Mouse (Mus musculus) thymus, adult 18-20 months (tissue): ENCODE data around the gene Rinl.

Experiments used
- DNase-seq, 2 experiments: peaks; one replicate each; pipeline ENCODE4 v3.0.0; 2022; ENCODE audit warnings: mixed read lengths in 2 of 2

The Rinl gene

DNA sequence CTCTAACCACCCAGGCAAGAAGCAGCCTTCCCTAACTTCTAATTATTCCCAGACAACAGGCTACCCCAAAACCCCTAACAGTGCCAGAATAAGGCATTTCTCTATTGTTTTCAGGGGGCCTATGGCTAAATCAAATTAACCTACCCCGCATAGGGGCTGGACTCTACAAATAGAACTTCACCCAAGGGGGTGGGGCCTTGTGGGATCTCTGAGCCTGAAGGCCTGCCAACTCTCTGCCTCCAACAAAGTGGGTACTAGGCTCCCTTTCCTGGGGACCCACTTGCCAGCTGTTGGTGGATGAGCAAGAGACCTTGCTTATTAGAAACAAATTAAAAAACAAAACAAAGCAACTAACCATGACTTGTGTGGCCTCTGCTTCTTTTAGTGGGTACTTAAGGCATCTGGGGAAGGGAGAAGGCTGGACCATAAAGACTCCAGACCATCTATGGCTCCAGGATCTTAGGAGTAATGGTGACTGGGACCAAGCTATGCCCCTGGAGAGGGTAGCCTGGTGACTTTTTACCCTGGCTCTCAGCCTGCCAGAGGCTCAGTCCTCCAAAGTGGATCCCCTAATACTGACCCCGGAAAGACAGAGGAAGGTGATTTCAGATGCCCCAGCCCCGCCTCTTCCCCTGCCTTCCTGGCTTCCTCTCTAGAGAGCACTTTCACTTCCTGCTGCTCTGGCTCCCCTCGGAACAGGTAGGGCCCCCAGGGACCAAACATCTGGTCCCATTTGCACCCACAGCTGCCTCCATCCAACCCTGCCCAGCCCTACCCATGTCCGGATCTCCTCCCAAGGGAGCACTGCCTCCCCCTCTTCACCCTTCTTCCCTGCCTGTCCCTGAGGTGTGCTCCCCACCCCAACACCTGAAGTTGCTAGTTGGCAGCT lies at the start of gene Rinl:
Gene Rinl, plus strand, starts transcription at position 663 of the 889 bp plus-strand sequence.
- DNase-seq = peak; percentile 69 to 80

DNA sequence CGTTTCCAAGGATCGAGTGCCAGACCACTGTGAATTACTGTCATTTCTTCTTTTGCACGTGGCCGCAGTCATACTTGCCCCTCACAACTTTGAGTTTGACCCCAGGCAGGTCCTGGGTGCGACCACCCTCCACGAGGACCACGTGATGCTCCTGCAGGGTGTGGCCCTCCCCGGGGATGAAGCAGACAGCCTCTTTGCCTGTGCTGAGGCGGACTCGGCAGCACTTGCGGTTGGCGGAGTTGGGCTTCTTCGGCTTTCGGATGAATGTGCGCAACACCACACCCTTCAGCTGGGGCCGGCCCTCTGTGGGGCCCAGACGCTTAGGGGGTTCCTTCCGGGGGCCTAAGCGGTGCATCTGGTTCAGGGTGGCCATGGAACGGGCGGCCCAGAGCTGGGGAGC lies 48.9 kb upstream of the Rinl start:
- DNase-seq = no peak

DNA sequence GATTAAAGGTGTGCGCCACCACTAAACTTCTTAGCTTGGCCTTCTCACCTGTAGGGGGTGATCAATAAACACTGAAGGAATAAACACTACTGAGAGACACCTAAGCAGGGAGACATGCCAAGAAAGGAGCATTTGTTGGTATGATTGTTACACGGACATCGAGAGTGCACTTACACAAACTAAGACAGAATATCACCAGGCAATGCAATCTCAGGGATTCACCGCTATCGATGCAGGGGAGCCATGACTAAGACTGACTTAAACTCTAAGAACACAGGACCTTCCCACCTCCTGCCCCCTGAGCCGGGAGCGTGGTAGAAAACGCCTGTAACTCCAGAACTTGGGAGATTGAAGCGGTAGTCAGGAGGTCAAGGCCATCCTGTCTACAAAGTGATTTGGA lies 47.8 kb upstream of the Rinl start:
- DNase-seq = no peak

DNA sequence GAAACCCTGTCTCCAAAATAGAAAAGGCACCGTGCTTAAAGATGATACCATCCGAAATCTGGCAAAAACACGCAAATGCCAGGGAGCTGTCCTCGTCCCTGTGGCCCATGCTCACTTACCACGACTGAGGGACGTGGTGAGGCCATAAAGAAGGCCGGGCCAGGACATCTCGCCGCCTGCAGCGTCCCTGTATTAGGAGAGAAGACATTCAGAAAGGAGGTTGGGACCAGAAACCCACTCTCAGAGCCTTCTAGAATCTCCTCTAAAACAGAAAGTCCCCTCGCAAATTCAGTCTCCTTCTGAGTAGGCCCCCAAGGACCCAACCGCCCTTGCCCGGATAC lies 47.4 kb upstream of the Rinl start:
- no peak for DNase-seq

DNA sequence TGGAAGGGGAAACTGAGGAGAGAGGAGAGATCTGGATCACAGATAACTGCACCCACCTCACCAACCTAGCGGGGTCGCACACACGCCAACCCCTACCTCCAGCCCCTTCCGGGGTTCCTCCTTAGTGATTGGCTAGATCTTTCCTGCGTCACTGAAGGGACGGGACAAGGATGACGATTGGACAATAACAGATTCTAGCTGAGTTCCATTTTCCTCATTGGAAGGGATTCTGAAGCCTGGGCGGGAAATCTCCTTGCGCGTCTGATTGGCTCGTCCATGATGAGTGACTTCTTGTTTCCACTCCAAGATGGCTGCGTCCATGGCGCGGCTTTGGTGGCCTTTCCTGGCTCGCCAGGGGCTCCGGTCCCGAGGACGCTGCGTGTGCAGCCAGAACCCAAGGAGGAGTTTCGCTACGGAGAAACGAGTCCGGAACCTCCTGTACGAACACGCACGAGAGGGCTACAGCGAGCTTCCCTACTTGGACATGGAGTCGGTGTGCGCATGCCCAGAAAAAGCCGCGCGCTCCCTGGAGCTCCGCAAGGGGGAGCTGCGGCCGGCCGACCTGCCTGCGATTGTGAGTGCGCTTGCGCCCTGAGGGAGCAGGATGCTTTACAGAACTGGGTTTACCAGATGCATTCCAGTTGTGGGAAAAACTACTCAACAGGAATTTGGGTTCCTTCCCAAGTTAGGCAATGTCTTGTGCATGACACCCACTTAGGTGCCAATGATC lies 46.9 kb upstream of the Rinl start, which contains the start of the genes Mrps12 and Sars2:
Gene Mrps12, minus strand, starts transcription at position 112 of the 730 bp plus-strand sequence.
Gene Sars2, plus strand, starts transcription at position 284 of the 730 bp plus-strand sequence.
- peak; percentile 88 to 96 for DNase-seq

DNA sequence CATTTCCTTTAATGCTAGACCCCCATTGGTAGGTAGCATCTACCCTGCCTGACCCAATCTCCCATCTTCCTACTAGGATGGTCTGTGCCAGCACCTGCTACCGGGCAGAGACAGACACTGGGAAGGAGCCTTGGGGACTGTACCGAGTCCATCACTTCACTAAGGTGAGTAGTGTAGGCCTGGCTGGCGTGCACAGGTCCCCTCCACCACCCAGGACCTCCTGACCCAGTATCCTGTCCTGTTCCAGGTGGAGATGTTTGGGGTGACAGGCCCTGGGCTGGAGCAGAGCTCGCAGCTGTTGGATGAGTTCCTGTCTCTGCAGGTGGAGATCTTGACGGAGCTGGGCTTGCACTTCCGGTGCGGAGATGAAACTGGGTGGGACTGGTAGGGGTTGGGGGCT lies 38.8 kb upstream of the Rinl start:
- DNase-seq = no peak

DNA sequence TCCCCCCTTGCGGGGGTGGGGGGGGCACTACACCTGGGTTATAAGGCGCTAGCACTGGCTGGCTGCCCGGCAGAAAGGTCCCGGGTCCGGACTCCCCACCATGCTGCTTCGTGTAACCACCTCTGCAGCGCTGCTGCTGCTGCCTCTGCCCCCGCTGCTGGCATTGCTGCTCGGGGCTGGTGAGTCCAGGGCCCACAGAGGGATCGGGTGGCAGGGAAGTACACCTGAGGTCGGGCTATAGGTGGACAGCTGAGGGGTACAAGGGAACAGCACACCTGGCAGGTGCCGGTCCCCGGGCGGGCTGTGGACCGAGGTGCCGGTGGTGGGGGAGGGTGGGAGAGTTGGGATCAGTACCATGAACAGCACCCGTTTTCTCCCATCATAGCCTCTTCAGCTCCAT lies 32.7 kb upstream of the Rinl start, which contains the start of gene Ccer2:
Gene Ccer2, plus strand, starts transcription at position 96 of the 400 bp plus-strand sequence.
- no peak for DNase-seq

DNA sequence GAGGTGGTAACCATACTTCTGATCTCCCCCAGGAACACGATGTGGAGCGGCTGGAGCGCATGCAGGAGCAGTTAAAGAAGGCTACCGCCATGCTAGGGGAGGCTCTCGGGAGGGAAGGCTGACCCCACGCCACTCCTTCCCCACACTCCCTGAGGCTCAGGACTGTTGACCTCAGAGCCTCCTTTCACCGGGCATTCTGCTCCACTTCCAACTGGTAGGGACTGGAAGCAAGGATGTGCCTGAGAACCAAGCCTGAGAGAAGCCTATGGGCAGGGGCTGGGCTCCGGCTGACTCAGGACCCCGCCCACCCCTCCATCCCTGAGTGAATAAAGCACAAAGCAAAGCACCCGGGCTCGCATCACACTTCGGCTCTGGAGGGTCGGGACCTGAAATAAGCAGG lies 30.1 kb upstream of the Rinl start:
- no peak for DNase-seq

DNA sequence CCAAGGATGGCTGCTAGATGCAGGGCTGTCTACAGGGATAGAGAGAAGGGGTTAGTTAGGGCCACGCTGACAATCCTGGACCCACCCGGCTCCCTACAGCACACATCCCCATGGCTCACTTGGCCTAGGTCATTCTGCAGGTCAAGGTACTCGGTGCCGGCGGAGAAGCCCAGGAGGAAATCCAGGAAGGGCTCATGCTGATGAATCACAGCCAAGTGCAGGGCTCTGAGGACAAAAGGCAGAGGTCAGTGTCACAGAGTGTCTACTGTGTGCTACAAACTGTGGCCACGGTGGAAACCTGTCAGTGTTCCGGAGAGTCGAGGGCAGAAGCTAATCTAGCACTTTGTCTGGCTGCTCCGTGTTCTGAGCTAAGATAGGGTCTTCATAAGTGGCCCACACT lies 26.9 kb upstream of the Rinl start:
- no peak for DNase-seq

DNA sequence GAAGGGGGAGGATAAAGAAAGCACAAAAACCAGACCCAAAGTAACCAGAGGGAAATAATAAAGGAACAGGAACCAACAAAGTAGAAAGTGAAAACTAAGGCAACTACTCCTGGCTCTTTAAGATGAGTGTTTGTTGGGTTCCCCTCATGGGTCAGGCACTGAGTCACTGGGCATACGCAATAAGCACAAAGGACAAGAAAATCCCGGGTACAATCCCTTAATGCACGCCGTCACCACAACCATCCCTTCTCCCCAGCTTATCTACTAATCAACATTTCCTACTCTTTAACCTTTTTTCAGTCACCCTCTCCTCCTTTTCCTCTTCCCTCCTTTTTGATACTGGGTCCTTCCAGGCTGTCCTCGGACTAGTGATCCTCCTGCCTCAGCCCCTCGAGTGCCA lies 23.6 kb upstream of the Rinl start:
- no peak for DNase-seq

DNA sequence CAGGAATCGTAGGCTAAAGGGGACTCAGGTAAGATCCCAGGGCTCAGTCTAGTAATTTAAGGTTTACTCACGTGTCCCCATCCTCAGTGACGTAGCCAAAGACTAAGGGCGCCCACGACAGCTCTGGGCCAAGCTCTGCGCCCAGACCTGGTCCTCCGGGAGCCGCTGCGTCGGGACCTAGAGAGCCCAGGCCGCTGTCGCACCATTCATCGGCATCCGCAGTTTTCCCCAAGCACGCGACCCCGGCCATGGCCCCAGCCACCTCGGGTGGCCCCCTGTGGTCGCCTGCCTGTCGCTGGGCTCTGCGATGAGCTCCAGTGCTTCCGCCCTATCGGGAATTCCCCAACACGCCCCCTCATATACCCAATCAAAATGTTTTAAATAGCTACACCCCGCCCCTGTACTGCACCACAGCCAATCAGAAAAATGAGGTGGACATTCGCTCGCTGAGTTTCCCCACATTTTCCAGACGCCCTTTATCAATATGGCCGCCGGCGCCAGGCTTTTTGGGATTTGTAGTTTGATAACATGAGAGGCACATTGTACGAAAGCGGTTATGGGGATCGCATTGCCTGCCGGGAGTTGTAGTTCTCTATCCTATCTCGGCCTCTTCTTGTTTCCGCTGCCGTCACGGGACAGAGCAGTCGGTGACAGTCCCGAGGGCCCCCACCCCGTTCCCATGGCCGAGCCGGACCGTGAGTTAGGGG lies 22.4 kb upstream of the Rinl start, which contains the start of gene Sirt2:
Gene Sirt2, plus strand, starts transcription at position 563 of the 707 bp plus-strand sequence.
- peak; percentile 94 to 98 for DNase-seq

DNA sequence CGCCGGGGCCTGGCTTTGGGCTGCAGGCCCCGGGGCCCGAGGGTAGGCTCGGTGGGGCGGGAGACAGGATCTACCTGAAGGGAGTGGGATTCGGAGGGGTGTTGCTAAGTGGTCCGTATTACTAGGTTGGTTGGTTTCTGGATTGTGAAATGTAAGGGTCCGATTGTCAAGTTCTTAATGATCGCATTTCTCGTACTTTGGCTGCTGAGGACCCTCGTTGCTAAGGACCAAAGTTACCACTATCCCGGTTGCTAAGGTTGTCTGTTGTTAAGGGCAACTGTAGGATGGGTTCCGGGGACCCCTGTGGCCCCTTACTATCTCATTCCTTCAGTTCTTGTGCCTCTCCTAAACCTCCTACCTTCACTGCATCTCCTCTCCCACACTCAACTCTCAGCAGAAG lies 21.9 kb upstream of the Rinl start:
- DNase-seq = no peak

DNA sequence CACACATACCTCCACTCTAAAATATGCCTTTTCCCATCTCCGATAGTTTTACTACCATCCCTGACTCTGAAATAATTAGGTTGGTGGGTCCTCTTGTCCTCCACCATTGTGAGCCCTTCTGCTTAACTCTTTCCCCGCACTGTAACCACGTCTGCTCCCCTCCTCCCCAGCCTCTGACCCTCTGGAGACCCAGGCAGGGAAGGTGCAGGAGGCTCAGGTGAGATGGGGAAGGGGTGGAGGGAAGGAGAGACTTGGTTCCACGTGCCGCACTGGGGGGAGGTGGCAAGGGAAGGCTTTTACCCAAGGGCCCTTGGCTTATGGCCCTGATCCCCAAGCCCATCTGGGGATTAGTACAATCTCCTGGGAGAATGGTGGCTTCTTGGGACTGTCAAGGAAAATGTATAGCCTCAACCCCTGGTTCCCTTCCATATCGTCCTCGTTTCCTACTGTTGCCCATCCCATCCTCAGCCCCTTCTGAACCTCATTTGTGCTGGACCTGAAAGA lies 21.3 kb upstream of the Rinl start, which contains the start of gene Nfkbib:
Gene Nfkbib, minus strand, starts transcription at position 51 of the 504 bp plus-strand sequence.
- DNase-seq = no peak

DNA sequence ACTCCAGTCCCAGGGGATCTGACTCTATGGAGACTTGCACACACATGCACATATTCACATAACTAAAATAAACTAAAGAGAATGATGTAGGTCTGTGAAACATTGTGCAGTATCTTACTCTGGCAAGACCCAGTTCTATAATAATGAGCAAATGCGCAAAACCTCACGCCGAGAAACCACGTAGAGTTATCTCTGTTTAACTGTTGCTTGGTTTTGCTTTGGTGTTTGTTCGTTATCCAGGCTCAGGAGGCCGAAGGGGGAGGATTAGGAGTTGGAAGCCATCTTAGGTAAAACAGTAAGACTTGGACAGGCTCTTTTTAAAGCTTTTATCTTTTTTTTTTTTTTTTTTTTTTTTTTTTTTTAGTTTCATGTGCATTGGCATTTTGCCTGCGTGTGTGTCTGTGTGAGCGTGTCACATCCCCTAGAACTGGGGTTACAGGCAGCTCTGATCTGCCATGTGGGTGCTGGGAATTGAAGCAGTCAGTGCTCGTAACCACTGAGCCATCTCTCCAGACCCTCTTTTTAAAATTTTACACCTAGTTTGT lies 19.3 kb upstream of the Rinl start:
- no peak for DNase-seq

DNA sequence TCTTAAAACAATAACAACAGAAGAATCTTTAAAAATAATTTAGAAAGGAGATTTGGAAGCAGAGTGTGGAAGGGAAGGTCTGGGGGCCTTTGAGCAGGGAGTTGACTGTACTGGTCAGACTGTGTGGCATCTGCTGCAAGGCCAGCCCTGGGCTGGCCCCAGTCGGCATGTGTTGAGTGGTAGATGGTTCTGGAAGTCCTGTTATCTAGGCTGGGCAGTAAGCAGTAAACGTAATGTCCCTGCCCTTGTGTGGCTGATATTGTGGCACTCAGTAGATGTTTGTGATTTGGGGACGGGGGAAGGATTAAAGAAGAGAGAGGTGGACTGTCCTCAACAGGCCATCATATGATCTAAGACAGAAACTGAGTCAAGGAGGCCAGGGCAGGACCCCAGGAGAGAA lies 18.5 kb upstream of the Rinl start:
- no peak for DNase-seq

DNA sequence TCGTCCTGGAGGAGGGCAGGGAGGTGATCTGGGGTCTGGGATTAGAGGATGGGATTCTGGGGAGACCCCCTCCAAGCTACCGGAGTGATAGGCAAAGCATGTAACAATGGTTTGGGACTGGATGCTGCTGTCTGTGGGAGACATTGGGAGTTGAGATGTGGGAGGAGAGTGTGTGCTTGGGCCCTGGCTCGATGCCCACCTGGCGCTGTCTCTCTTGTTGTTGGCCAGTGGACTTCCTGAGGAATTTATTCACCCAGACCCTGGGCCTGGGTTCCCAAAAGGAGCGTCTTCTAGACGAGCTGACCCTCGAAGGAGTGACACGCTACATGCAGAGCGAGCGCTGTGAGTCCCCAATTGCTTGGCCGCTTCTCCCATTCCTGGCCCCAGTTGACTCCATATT lies 16.9 kb upstream of the Rinl start:
- no peak for DNase-seq

DNA sequence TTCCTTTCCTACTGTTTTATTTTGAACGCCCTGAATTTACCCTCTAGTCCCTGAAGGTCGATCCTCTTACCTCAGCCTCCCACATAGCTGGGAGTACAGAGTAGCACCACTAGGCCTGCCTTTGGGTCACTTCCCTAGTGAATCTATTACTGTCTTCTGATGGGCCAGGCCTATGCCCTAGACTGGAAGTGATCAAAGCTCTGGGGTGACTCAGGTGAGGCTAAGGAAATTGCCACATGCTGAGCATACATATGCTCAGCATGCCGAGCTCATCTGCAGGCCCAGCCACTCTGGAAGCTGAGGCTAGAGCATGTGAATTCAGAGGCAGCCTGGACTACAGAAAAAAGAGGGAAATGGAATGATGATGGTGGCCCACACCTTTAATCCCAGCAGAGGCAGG lies 15.6 kb upstream of the Rinl start:
- no peak for DNase-seq

DNA sequence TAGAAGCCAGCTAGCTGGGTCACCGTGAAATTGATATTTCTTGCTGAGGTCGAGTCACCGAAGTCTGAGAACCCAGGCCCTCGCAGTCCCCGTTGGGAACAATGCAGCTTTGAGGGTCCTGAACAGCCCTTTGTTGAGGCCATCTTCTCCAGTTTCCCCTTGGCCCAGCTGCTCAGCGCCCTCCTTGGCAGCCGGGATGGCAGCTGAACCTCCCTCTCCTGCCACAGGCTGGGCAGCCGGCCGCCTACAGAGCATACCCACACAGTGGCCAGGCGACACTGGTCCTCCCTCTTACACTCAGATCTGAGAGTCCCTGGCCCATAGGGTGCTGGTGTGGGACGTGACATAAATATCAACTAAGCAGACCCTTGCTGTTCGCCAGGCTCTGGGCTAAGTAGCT lies 14.6 kb upstream of the Rinl start:
- DNase-seq = no peak

DNA sequence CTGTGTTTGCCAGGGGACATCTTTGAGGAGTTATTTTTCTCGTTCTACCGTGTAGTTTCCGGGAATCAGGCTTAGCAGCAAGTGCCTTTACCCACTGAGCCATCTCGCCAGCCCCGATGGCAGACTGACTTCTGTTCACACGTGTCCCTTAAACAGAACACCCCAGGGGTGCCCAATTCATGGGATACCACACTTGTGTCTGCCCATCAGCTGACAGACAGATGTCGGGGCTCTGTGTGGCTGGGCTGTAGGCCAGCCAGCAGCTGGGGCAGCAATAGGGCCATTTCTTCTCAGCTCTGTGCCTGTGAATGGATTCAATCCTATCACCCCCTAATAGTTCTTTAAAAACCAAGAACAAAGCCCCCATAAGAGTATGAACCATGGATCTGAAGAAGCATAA lies 13.6 kb upstream of the Rinl start:
- no peak for DNase-seq

DNA sequence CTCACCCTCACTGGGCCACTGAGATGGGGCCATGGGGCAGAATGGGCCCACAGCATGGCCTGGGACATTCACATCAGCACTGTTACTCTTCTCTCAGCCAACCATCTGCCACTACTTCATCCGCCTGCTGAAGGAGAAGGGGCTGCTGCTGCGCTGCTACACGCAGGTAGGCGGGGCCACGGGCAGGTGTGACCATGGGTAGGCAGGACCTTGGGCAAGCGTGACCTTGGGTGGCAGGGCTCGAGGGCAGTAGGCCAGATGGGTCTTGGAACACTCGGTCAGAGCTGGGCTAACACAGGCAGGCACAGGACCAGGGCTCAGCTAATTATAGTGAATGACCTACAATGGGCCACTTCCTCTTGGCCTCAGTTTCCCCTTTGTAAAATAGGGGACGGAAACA lies 9.9 kb upstream of the Rinl start:
- DNase-seq = no peak

DNA sequence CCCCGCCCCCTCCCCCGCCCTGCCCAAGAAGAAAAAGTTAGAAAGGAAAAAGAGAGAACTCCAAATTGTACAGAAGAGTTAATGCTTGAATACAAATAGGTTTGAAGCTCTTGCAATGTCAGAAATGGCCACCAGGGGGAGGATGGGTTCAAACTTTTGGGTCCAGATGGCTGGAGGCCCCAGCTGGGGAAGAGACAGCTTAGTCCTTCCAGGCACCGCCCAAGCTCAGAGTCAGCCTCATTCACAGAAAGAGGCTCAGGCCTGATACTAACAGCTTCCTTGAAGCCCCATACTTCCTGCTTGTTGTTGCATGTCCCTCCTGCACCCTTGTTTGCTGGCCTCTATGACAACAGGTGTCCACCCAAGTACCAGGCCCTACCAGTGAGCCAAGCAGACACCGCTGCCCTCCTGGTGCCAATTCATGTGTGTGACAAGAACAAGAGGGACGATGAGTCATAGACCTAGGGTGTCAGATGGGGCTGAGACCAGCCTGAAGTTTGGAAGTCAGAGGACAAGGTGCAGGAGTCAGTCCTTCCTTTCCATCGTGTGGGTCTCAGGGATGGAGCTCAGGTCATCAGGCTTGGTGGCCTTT lies 8.6 kb upstream of the Rinl start:
- DNase-seq = peak; percentile 81 to 90

DNA sequence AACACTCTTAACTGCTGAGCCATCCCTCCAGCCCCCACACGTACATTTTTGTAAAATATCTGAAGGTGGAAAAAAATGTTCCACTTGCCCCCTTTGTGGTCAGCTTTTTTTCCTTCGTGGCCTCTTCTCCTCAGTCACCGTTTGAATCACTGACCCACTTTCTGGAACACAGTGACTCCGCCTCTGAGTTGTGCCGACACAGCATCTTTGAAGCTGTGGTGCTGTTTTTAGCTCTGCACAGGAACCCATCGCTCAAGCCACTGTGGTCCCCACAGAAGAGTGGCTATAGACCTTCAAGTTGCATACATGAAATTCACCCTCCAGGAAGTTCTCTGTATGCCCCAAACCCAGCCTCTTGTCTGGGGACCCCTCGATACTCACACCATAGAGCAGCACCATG lies 7.9 kb upstream of the Rinl start:
- DNase-seq = peak; percentile 63 to 83
